Mouse (Mus musculus) C2C12 (cell line): ENCODE data around the gene Adss. TPM values are rescaled to one million over a fixed set of nuclear protein-coding genes. Genes with fewer than 3 reads are reported as not detected.

ENCODE experiments used
- H3K27me3 ChIP-seq: one replicate; pipeline ENCODE4 v1.6.1; 2011; ENCODE audit not compliant: control insufficient read depth, insufficient read depth, insufficient read length
- H3K36me3 ChIP-seq: one replicate; pipeline ENCODE4 v1.6.1; 2011; ENCODE audit not compliant: control insufficient read depth, insufficient read depth
- H3K4me3 ChIP-seq: one replicate; pipeline ENCODE4 v1.5.1; 2011; ENCODE audit warnings: mild to moderate bottlenecking, control low read depth; ENCODE audit not compliant: poor library complexity, insufficient read depth, severe bottlenecking
- H3K79me2 ChIP-seq: one replicate; pipeline ENCODE4 v1.6.1; 2011; ENCODE audit not compliant: control insufficient read depth, insufficient read depth
- H3K79me3 ChIP-seq: one replicate; pipeline ENCODE4 v1.6.1; 2011; ENCODE audit warnings: low read depth, control low read depth
- H3ac ChIP-seq: one replicate; pipeline ENCODE3; 2011; ENCODE audit warnings: low read depth; ENCODE audit not compliant: control insufficient read depth, insufficient read length
- CEBPB ChIP-seq: IDR thresholded peaks from one replicate; pipeline ENCODE4 v1.6.1; 2011; ENCODE audit warnings: low read depth, mild to moderate bottlenecking, control low read depth, moderate library complexity
- CTCF ChIP-seq: IDR thresholded peaks from one replicate; pipeline ENCODE4 v1.5.1; 2011; ENCODE audit not compliant: control insufficient read depth, insufficient read depth, insufficient read length
- FOSL1 ChIP-seq: IDR thresholded peaks from one replicate; pipeline ENCODE4 v1.8.0; 2011; ENCODE audit warnings: mild to moderate bottlenecking, low read length; ENCODE audit not compliant: poor library complexity, insufficient read depth, severe bottlenecking
- MAX ChIP-seq: IDR thresholded peaks from one replicate; pipeline ENCODE4 v1.6.1; 2011; ENCODE audit warnings: mild to moderate bottlenecking, control low read depth
- MYOD1 ChIP-seq: IDR thresholded peaks from one replicate; pipeline ENCODE4 v1.6.1; 2011; ENCODE audit warnings: low read depth; ENCODE audit not compliant: control insufficient read depth, insufficient read length
- MYOG ChIP-seq: IDR thresholded peaks from one replicate; pipeline ENCODE4 v1.6.1; 2011; ENCODE audit not compliant: control insufficient read depth, insufficient read length; ENCODE audit errors: extremely low read depth
- USF1 ChIP-seq: IDR thresholded peaks from one replicate; pipeline ENCODE4 v1.6.1; 2011; ENCODE audit warnings: low read depth, mild to moderate bottlenecking, control low read depth, moderate library complexity
- polyA plus RNA-seq: library from polyadenylated mRNA; unstranded; fragments of >200 nt; fragmentation: generic; extraction: Trizol; gene quantifications from one replicate; pipeline ENCODE4 v1.2.1, GENCODE M21; 2012; ENCODE audit warnings: missing spikeins

Adss gene
- polyA plus RNA-seq, 1 experiment = 45.5 TPM

DNA sequence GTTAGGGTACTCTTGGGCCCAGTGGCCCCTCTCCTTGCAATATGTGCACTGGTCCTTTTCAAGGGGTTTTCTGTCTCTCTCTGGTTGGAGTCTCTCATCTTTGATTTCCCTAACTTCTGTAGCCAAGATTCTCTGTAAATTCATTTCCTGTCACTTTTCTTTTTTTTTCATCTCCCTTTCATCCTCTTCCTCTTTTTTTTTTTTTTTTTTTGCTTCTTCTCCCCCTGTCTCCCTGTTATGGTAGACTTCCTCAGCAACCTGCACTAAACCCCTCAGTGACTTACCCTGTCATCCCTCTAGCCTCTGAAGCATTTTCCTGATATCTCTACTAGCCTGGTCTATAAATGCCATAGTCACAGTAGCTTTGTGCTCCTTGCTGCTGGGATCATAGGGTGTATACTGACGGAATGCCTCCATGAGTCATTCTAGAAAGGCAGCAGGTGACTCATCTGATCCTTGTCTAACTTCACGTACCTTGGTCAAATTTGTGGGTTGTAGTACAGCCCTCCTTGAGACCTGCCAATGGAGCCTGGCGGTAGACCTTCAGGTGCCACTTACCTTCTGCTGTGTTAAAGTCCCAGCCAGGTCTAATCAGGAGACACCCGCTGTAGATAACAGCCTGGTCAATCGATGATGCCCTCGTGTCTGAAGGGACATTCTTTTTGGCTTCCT, 48.3 kb downstream of the Adss start:
- no peak for TF ChIP-seq FOSL1
- TF ChIP-seq USF1 = no peak
- TF ChIP-seq CEBPB = no peak
- TF ChIP-seq MYOG = no peak
- TF ChIP-seq MAX = no peak
- no peak for TF ChIP-seq MYOD1
- TF ChIP-seq CTCF = no peak
- H3ac ChIP-seq = no peak overlapping the region
- no peaks in the 10 kb centered on the region for H3K79me3 ChIP-seq
- no peaks in the 10 kb centered on the region for H3K79me2 ChIP-seq
- no peaks in the 10 kb centered on the region for H3K27me3 ChIP-seq
- H3K36me3 ChIP-seq = peaks cover 6% of the 10 kb centered on the region
- H3K4me3 ChIP-seq = no peak overlapping the region

DNA sequence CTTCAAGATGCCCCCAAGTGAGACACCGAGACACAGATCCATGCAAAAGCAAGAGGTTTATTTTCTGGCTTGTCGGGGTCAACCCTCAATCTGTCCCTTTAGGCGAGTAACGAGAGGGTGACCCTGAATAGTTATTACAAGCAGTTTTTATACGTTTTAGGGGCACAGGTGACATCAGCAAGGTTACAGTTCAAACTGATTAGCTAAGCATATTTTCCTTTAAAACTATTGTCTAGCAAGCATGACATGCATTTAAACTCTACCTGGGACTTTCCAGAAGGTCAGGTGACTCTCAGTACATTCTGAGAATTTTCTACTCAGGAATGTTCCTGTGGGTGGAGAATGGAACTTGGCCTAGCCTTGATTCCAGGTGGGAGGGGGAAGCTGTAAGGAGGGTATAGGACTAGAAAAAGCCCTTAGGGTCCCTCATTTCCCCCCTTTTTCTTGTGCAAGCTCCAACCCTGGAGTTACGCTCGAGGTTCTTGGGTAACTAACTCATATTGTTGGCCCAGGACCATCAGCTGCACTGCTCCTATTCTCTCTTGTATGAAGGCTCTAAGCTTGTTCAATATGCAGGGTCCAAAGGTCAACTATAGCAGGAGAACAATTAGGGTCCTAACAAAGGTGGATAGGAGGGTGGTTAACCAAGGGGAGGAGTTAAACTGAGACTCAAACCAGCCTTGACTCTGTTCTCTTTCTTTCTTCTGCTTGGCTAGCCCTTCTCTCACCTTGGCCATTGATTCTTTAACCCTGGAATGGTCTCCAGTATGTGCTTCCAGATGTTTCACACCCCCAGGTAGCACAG, 51.6 kb downstream of the Adss start:
- TF ChIP-seq CEBPB = no peak
- H3K4me3 ChIP-seq = no peak overlapping the region
- H3K36me3 ChIP-seq = peaks cover 6% of the 10 kb centered on the region

DNA sequence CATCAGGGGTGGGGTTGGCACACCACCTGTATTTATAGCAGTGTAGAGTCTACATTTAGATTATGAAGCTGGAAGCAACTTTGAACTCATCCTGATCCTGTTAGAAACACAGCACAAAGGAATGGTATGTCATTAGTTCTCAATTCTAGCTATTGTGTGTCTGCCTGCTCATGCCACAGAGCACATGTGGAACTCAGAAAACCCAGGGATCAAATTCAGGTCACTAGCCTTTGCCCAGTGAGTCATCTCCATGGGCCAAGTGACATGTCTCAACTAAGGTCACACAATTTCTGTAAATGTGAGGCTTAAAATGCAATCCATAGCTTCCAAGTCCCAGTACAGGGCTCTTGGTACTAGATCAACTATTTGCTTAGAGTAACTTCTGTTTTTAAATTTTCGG, 54.2 kb downstream of the Adss start:
- TF ChIP-seq MAX (no peak), USF1 (no peak), CEBPB (no peak), MYOD1 (no peak), MYOG (no peak), FOSL1 (no peak), CTCF (no peak)
- H3K79me2 ChIP-seq = no peaks in the 10 kb centered on the region
- H3K4me3 ChIP-seq = no peak overlapping the region
- H3K36me3 ChIP-seq = peaks cover 6% of the 10 kb centered on the region
- no peak overlapping the region for H3ac ChIP-seq
- no peaks in the 10 kb centered on the region for H3K79me3 ChIP-seq
- no peaks in the 10 kb centered on the region for H3K27me3 ChIP-seq

More for the DNA sequence above, 51.6 kb downstream of the Adss start:
- H3K27me3 ChIP-seq = no peaks in the 10 kb centered on the region
- H3K79me2 ChIP-seq = no peaks in the 10 kb centered on the region
- no peak overlapping the region for H3ac ChIP-seq
- no peaks in the 10 kb centered on the region for H3K79me3 ChIP-seq

DNA sequence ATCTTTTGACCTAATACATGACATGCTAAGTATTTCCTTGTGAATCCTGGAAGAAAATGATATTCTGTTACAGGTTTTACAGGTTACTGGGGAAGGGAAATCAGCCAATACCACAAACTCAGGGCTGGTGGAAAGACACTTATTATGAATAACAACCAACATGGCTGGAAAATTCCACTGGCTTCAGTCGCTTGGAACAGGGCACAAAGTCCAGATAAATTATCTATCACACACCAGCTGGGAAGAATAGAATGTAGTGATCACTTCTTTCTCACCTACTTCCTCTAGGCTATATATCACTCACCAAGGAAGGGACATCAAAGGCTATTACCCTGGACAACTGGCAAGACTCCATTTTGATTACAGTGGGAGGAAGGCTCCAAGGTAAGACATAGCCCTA, 55.6 kb downstream of the Adss start:
- Histone ChIP-seq H3ac (no peak overlapping the region), H3K79me3 (no peaks in the 10 kb centered on the region)
- no peak for TF ChIP-seq CEBPB
- no peak for TF ChIP-seq CTCF

DNA sequence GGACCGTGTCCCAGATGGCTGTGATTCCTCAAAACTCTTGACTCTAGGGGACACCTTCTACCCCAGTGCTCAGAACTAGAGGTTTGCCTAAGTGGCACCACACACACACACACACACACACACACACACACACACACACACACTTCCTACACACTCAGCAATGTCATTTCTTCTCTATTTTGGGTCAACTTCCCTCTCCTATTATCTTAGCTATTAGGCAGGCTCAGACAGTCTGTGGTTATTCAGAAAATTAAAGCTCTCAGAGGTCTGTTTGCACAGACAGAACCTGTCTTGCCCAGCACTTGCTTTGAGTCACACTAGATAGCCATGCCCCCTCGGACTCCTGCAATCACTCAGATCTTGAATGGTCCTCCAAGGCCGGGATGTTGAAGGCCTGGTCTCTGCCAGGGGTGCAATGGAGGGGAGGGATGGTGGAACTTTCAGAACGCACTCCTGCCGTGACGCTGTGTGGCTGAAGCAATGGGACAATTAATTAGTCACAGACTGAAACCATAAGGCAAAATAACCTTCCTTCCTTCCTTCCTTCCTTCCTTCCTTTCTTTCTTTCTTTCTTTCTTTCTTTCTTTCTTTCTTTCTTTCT, 58.7 kb downstream of the Adss start:
- H3K4me3 ChIP-seq = no peak overlapping the region
- no peaks in the 10 kb centered on the region for H3K79me2 ChIP-seq
- no peak for TF ChIP-seq MYOD1
- TF ChIP-seq FOSL1 = no peak
- no peak for TF ChIP-seq MYOG
- TF ChIP-seq MAX = no peak
- TF ChIP-seq USF1 = no peak
- TF ChIP-seq CTCF = no peak
- no peak for TF ChIP-seq CEBPB
- no peaks in the 10 kb centered on the region for H3K36me3 ChIP-seq
- H3K27me3 ChIP-seq = no peaks in the 10 kb centered on the region
- no peaks in the 10 kb centered on the region for H3K79me3 ChIP-seq
- no peak overlapping the region for H3ac ChIP-seq

More for the DNA sequence above, 55.6 kb downstream of the Adss start:
- no peak overlapping the region for H3K4me3 ChIP-seq
- H3K36me3 ChIP-seq = no peaks in the 10 kb centered on the region
- no peaks in the 10 kb centered on the region for H3K79me2 ChIP-seq
- H3K27me3 ChIP-seq = no peaks in the 10 kb centered on the region

DNA sequence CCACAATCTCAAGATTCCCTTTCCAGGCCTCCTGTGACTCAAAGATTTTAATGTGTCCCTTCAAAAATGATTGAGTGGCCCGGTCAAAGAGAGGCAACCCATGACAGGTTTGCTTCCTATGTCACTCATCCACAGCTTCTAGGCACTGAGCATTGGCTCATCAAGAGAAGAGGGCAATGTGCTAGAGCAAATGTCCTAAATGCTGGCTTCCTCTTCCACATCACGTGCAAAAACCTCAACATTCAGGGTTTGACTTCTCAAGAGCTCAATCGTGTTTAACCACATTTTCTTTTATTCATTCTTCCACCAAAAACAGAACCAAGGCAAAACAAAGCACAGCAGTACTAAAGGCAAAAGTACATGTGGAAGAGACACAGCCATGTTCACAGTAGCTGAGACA, 64.3 kb downstream of the Adss start:
- TF ChIP-seq CEBPB = no peak
- no peak for TF ChIP-seq USF1
- TF ChIP-seq MAX = no peak
- Histone ChIP-seq H3K4me3 (no peak overlapping the region), H3K36me3 (no peaks in the 10 kb centered on the region), H3ac (no peak overlapping the region), H3K79me2 (no peaks in the 10 kb centered on the region), H3K27me3 (no peaks in the 10 kb centered on the region), H3K79me3 (no peaks in the 10 kb centered on the region)
